Mouse (Mus musculus) lung, postnatal 36 days (tissue): ENCODE results near the gene Rbm17.
"Not testable (repeated sequence)": the region's sequence is repeated elsewhere in the genome, so short reads cannot be mapped to it uniquely, and the experiment has no call there.

ENCODE experiments used
- DNase-seq: peaks from one replicate; pipeline ENCODE4 v3.0.0; 2022; ENCODE audit warnings: mixed read lengths

Gene Rbm17

DNA sequence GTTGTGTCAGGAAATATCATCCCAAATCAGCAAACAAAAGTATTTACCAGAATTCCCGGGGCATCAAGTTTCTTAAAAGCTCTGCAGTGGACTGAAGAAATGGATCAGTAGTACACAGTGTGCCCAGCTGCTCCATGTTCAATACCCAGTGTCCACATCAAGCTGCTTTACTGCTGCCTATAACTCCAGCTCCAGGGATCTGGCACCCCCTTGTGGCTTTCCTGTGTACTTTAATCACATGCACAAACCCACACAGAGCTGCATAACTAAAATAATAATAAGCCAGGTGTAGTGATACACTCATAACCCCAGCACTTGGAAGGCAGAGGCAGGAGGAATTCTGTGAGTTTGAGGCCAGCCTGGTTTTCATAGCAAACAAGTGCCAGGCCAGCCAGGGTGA, 61.3 kb downstream of the Rbm17 start:
- DNase-seq: peak; percentile 91

DNA sequence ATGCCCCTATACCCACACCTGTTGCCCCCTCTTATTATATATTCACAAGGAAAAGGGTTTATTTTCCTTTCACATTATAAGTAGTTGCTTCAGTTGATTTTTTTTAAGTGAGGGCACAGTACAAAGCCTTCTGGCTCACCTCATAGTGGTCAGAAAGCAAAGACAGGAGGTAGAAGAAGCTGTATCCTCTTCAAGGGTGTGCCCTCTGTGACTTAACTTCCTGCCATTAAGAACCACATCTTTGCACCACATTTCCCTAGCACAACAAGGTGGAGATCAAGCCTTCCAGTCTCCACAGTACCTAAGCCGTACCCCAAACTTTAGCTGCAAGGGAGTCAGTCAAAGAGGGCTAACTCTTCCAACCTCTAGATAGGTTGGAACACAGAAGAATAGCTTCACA, 61.8 kb downstream of the Rbm17 start:
- no peak for DNase-seq

DNA sequence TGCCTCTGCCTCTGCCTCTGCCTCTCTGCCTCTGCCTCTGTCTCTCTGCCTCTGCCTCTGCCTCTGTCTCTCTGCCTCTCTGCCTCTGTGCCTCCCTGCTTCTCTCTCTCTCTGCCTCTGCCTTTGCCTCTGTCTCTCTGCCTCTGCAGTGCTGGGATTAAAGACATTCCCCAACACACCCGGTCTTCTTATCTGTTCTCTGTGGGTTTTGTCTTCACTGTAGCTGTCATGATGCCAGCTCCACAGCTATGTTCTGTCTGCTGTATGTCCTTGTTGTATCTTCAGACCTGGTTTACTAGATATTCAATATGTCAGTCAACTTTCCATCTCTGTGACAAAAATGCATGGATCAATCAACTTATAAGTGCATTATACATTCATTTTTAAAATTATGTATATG, 62.4 kb downstream of the Rbm17 start:
- not testable (repeated sequence) for DNase-seq

DNA sequence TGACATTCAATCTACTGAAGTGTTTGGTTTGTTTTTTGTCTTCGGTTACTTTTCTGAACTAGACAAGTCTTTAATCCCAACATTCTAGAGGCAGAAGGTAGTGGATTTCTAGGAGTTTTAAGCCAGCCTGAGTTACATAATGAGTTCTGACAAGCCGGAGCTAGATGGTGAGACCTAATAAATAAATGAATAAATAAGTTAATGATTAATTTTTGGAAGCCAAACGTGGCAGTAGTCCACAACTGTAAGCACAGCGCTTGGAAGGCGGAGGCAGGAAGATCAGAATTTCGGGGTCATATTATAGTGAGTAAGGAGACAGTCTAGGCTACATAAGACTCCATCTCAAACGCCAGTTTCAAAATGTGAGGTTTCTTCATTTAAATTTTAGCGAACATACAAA, 68.0 kb downstream of the Rbm17 start:
- DNase-seq: no peak
